Mouse (Mus musculus): ENCODE data around the gene Map2k4.

Gene Map2k4

DNA sequence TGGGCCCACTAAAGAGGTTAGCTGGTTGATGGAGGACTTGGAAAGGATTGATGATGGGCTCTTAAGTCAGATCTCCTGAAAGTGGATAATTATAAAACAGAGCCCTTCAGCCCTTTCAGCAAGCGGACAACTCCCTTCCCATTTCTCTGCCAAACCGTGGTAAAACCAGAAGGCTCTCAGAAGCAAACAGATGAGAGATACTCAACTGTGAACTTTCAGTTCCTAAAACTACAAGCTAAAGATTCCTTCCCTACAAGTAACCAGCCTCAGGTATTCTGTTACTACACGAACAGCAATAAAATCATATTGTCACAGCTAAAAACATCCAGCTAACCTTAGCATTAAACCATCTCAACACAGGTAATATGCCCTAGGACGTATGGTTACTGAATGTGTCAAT is 83.2 kb downstream of the Map2k4 start:
- no peak for DNase-seq

DNA sequence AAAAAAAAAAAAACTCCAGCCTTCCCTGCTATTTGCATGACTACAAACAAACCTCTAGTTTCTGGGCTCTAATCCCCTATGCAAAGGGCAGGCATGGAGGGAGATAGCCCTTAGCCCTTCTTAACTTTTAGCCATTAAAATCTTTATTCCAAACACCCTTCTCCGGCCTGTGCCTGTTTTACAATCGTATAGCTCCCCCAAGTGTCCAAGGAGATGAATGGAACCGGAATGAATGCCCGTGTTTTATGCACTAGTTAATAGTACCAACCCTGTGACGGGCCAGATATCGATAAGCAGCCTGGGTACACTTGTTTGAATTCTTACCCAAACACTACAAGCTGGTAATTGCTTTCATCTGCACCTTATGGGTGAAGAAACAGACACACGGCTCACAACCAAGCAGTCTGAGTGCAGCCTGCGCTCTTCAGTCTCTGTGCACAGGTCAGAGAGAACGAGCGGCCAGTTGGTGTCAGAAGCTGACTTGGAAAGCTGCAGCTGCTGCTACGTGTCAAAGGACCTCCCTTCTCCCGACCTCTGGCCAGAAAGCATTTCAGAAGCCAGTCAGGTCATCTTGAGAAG is 109.2 kb downstream of the Map2k4 start:
- DNase-seq = peak in 1 of 2 experiments; percentile 43

DNA sequence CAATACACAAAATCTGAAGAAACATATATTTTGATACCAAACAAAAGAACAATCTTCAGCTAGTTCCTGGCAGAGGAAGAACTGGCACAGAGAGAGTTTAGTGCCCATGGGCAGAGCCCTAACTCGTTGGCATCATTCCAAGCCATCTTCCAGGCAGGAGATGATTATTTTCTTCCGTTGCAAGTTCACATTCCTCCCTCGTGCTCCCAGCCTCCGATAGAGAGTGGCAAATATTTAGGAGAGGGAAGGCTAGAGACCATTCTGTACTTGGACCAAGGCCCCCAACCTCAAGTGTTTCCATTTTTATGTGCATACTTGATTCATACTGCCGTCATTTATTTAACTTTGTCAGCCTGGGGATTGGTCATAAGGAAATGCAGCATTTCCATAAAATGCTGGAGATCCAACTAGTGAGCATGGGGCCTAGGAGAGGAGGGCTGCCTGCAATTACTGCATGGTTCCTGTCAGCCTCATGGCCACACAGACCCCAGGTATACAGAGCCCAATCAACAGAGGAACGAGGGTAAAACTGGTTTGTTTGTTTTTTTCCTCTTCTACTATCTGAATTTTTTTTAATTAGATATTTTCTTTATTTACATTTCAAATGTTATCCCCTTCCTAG is 120.6 kb downstream of the Map2k4 start:
- DNase-seq = no peak

DNA sequence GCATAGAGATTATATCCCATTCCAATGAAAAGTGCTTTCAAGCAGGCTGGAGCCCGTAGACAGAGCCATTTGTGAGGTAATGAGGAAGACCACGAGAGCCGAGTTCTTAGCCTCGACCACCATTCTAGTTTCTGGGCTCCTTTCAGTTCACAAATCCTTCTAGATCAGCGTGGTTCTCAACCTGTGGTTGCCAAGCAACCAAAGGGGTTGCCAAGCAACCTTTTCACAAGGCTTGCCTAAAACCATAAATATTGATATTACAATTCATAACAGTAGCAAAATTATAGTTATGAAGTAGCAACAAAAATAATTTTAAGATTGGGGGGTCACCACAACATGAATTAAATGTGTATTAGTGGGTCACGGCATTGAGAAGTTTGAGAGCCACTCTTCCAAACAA is 123.2 kb downstream of the Map2k4 start:
- DNase-seq = no peak

DNA sequence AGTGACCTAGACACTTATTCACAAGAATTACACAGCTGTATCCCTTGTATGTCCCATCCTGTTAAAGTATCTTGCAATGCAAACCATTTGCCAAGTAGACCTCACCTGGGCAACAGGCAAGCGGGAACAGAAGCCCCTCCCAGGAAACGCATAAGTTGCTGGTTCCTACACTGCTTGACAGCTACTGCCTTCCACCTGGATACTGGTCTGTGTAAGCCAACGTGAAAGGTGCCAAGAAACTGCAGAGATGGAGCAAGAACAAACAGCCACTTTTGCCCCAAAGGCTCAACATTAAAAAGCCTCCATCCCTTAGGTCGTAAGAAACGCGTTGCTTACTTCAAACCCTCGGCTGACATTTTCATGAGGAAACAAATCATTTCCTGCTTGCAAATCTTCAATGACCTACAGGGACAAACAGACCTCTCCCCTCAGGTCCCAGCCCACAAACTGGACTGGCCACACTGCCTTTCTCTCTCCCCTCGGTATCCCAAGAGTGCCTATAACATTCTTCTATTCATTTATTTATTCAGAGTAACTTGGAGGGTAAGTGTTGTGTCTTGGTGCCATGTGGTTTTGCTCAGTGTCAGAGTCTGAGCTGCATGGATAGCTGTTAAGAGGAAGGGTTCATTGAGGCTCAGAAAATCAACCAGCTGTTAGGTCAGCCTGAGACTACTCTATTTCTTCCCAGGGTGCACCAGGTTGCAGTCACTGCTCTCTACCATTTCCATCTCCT is 126.1 kb downstream of the Map2k4 start:
- no peak for DNase-seq

DNA sequence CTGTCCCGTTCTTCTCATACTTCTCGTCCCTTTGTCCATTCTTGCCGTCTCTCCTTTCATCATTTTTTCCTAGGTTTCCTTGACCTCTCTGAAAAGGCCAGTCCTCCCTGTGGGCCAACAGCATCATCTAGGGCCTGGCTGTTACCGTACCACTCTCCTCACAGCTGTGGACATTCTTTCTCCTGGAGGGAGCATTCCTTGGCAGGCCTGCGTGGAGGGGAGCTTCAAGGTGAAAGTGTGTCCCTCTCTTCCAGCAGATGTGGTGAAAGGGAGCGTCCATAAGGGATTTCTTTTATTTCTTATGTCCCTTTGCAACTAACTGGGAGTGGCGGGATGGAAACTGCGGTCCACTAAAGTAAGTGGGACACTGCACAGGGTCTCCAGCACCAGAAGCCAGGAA is 134.2 kb downstream of the Map2k4 start:
- DNase-seq = no peak

DNA sequence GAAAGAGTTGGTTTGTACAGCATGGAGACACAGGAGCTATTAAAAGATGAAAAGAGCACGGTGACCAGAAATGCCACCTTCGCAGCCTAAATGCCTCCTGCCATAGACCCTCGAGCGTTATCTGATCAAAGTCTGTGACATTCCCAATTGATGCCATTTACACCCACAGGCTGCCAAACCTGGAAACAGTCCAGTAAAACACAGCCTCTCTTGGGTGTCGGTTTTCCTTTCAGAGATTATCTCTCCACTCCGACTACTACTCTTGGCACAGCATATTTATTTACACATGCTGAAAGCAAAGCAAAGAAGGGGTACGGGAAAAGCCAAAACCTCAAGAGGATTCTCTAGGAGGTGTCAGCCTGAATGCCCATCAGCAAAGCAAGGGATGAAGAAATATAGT is 136.7 kb downstream of the Map2k4 start:
- DNase-seq = no peak

DNA sequence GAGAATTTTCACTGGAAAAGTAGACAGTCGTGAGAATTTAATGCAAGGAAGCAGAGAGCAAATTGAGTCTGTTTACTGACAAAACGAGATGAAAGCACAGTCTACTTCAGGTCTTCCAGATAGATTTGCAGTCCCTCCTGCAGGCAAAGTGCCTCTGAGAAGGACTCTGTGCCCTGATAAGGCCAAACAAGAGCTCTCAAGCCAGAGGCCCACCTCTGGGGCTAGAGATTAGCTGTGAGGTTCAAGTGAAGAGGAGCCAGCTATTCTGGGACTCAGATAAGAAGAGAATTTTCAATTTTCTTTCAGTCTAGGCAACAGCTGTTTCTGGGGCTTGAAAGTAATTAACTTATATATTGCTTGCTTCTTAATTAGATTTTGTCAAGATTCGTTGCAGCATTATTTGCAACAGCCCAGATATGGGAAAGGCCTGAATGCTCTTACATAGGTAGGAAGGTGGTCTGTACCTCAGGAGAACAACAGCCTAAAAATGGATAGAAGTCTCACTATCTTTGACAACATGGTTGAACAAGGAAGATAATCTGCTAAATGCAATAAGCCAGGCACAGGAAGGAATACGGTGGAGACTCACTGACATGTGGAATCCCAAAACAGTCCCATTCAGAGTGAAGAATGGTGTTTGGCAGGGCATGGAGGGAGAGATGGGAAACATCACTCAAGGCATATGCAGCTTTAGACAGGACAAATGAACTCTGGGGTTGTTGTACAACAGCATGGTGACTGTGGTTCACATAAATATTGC is 138.0 kb downstream of the Map2k4 start:
- DNase-seq = no peak

DNA sequence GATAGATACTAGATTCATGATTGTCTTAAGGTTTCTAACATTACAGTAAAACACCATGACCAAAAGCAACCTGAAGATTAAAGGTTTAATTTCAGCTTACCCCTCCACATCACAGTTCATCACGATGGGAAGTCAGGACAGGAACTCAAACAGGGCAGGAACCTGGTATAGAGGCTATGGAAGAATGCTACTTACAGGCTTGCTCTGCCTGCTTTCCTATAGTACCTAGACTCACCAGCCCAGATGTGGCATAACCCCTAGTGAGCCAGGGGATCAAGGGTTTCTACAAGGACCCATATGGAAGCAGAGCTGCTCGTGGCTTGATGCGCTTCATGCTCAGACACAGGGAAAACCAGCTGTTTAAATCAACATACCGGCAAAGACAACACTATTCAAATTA is 138.6 kb downstream of the Map2k4 start:
- no peak for DNase-seq

DNA sequence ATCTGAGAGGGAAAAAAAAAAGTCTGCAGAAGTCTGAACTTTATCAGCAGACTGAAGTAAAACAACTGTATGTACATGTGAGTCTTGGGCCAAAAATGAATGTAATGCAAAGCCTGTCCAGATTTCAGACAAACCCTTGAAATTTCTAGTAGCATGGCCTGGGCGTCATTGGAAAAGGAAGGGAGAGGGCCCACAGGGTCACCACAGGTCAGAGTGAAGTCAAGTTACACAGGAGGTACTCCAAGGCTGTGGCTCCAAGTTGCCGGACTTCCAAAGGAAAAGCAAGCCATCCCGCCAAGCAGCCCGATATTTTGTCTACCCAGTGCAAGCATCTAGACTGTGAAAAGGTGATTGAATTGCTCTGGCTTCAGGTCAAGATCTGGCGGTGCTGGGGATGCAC is 141.8 kb downstream of the Map2k4 start:
- no peak for DNase-seq

DNA sequence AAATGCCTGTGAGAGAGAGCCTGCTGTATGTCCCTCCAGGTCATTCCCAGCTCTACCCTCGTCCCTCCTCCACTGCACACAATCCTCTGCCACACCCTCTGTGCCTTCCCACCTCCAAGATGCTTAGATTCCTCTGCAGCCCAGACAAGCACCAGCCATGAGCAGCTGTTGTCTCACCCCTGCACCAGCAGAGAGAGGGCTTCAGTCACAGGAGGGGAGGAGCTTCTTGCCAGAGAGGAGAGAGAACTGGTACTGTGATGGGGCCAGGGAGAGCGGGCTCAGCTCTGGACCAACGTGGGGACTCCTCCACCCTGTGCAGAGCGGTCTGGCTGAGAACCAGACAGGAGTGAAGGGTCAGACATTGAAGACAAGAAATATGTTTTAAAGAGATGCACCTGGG is 143.6 kb downstream of the Map2k4 start:
- DNase-seq = no peak

DNA sequence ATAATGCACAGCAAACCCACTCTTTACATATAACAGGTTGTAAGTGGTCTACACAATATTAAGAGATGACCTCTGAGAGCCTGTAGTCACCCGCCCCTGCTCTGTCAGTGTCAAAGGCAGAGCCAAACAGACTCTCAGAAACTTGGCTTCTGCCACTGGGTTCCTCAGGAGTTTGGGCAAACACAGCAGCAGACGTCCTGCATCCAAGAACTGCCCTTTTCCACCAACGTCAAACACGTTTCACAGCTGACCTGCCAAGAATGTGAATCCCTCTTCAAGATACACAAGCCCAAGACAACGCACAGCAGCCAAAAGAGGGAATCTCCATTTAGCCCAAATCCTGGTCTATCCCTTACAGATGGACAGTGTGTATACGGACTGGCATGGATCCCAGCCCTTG is 147.8 kb downstream of the Map2k4 start:
- DNase-seq = no peak

All from cerebellum, postnatal 36 days (tissue).